Mouse (Mus musculus) adrenal gland, postnatal 36 days (tissue): ENCODE results near the gene Gm28870. TPM values are rescaled to one million over a fixed set of nuclear protein-coding genes. Genes with fewer than 3 reads are reported as not detected.
"Not testable (repeated sequence)": the region's sequence is repeated elsewhere in the genome, so short reads cannot be mapped to it uniquely, and the experiment has no call there.

Experiments
- DNase-seq, 2 experiments: peaks; one replicate each; pipeline ENCODE4 v3.0.0; 2021; ENCODE audit warnings: mixed read lengths in 1 of 2
- long read RNA-seq, 2 experiments: library from polyadenylated mRNA; stranded (forward); transcript quantifications; one replicate each; pipeline ENCODE4 v2.0.0; 2021; ENCODE audit warnings: borderline sequencing depth in 2 of 2
- total RNA-seq, 2 experiments: library from RNA; stranded (reverse); gene quantifications; 2 replicates each; pipeline ENCODE4 v1.2.3; 2021

Gene Gm28870
- not detected for total RNA-seq
- long read RNA-seq, experiment 1, result 0 reads
- long read RNA-seq, experiment 2, result 0 reads

DNA sequence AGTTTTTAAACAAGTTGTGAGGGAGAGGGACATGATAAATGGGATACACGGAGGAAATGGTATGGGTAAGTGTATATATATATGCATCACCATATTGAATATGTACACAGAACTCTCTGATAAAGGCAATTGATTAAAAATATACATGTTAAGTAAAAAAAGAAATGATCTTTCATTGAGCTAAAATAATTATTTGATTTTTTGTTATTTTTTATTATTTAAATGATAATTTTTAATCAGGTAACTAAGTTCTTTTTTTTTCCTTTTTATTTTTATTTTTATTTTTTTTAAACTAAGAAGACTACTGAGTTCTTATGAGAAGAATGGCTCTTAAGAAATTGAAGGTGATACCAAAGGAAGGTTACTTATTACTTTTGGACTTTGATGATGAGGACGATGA lies at the start of gene Gm28870:
Gene Gm28870, plus strand, starts transcription at position 301 of the 400 bp plus-strand sequence.
- DNase-seq, result not testable (repeated sequence)
